Mouse (Mus musculus) E14TG2a.4 (cell line): Measurements from ENCODE around the gene Tmem56.

Experiments used
- H3K27me3 ChIP-seq: 2 replicates; pipeline ENCODE4 v1.6.1; 2014; ENCODE audit warnings: low read length, control low read depth; ENCODE audit not compliant: insufficient read depth
- H3K36me3 ChIP-seq: 2 replicates; pipeline ENCODE4 v1.6.1; 2014; ENCODE audit warnings: low read length, control low read depth; ENCODE audit not compliant: insufficient read depth
- H3K4me1 ChIP-seq: replicated peaks from 2 replicates; pipeline ENCODE4 v1.6.1; 2014; ENCODE audit warnings: low read depth, low read length, control low read depth
- H3K4me3 ChIP-seq: replicated peaks from 2 replicates; pipeline ENCODE4 v1.5.1; 2014; ENCODE audit warnings: mild to moderate bottlenecking, low read length
- H3K9me3 ChIP-seq: 2 replicates; pipeline ENCODE4 v1.6.1; 2014; ENCODE audit warnings: low read length, control low read depth
- CTCF ChIP-seq: conservative IDR thresholded peaks from 2 replicates; pipeline ENCODE4 v1.5.1; 2014; ENCODE audit warnings: low read length
- NANOG ChIP-seq: IDR thresholded peaks from 2 replicates; pipeline ENCODE4 v1.6.1; 2014; ENCODE audit warnings: borderline replicate concordance, low read length, mixed read lengths
- POU5F1 ChIP-seq: IDR thresholded peaks from 2 replicates; pipeline ENCODE4 v1.6.1; 2014; ENCODE audit warnings: low read length, borderline replicate concordance

Tmem56 gene

GRCm38 (mm10) chr3:121258521-121259478 lies 24.1 kb downstream of the Tmem56 start:
- TF ChIP-seq NANOG (no peak), CTCF (no peak), POU5F1 (no peak)
- H3K27me3 ChIP-seq = peaks cover 54% of the 10 kb centered on the region
- no peak overlapping the region for H3K4me3 ChIP-seq
- H3K36me3 ChIP-seq = no peaks in the 10 kb centered on the region
- H3K9me3 ChIP-seq = no peaks in the 10 kb centered on the region
- H3K4me1 ChIP-seq = peaks cover 16% of the 10 kb centered on the region

- H3K4me1 ChIP-seq = peaks cover 12% of the 10 kb centered on the region; the same call in 1 of the 2 replicates
- no peaks in the 10 kb centered on the region for H3K36me3 ChIP-seq
- H3K4me3 ChIP-seq = no peak overlapping the region
- no peak for TF ChIP-seq NANOG
- no peak for TF ChIP-seq POU5F1
- no peak for TF ChIP-seq CTCF
- H3K9me3 ChIP-seq = no peaks in the 10 kb centered on the region
- peaks cover 41% of the 10 kb centered on the region for H3K27me3 ChIP-seq
Observed at GRCm38 (mm10) chr3:121257418-121257817, 25.5 kb downstream of the Tmem56 start.

GRCm38 (mm10) chr3:121256131-121256530 lies 26.8 kb downstream of the Tmem56 start:
- peaks cover 32% of the 10 kb centered on the region for H3K27me3 ChIP-seq
- TF ChIP-seq CTCF = no peak
- TF ChIP-seq POU5F1 = no peak
- no peak for TF ChIP-seq NANOG
- no peaks in the 10 kb centered on the region for H3K36me3 ChIP-seq

GRCm38 (mm10) chr3:121255501-121255900 lies 27.4 kb downstream of the Tmem56 start:
- Histone ChIP-seq H3K4me3 (no peak overlapping the region), H3K9me3 (no peaks in the 10 kb centered on the region), H3K27me3 (peaks cover 26% of the 10 kb centered on the region), H3K36me3 (no peaks in the 10 kb centered on the region), H3K4me1 (peaks cover 12% of the 10 kb centered on the region; the same call in 1 of the 2 replicates)
- no peak for TF ChIP-seq NANOG

More at GRCm38 (mm10) chr3:121256131-121256530, 26.8 kb downstream of the Tmem56 start:
- H3K9me3 ChIP-seq = no peaks in the 10 kb centered on the region
- H3K4me3 ChIP-seq = no peak overlapping the region
- peaks cover 12% of the 10 kb centered on the region; the same call in 1 of the 2 replicates for H3K4me1 ChIP-seq

GRCm38 (mm10) chr3:121250576-121251433 lies 32.1 kb downstream of the Tmem56 start:
- no peak for TF ChIP-seq NANOG
- no peak for TF ChIP-seq POU5F1
- no peak for TF ChIP-seq CTCF
- H3K36me3 ChIP-seq = no peaks in the 10 kb centered on the region
- no peak overlapping the region for H3K4me3 ChIP-seq
- 0 out of 2 replicates have a peak, but pooled peaks cover 5% of the 10 kb centered on the region for H3K27me3 ChIP-seq
- H3K4me1 ChIP-seq = 0 out of 2 replicates have a peak, but pooled peaks cover 3% of the 10 kb centered on the region
- H3K9me3 ChIP-seq = no peaks in the 10 kb centered on the region

GRCm38 (mm10) chr3:121250048-121250447 lies 32.9 kb downstream of the Tmem56 start:
- no peak for TF ChIP-seq POU5F1
- no peak for TF ChIP-seq NANOG

GRCm38 (mm10) chr3:121242941-121243340 lies 40.0 kb downstream of the Tmem56 start:
- H3K9me3 ChIP-seq = no peaks in the 10 kb centered on the region
- TF ChIP-seq NANOG (no peak), POU5F1 (no peak), CTCF (no peak)
- H3K4me3 ChIP-seq = no peak overlapping the region
- H3K27me3 ChIP-seq = peaks cover 4% of the 10 kb centered on the region
- H3K36me3 ChIP-seq = no peaks in the 10 kb centered on the region
- H3K4me1 ChIP-seq = no peaks in the 10 kb centered on the region

More at GRCm38 (mm10) chr3:121250048-121250447, 32.9 kb downstream of the Tmem56 start:
- no peaks in the 10 kb centered on the region for H3K27me3 ChIP-seq
- H3K36me3 ChIP-seq = no peaks in the 10 kb centered on the region
- H3K4me1 ChIP-seq = 0 out of 2 replicates have a peak, but pooled peaks cover 3% of the 10 kb centered on the region
- no peaks in the 10 kb centered on the region for H3K9me3 ChIP-seq
- H3K4me3 ChIP-seq = 0 out of 2 replicates have a peak overlapping the region, but pooled peaks have one; percentile 7
